Mouse (Mus musculus) neutrophil, adult 5-6 weeks (primary cell): Measurements from ENCODE around the gene Plac9b. TPM values are rescaled to one million over a fixed set of nuclear protein-coding genes. Genes with fewer than 3 reads are reported as not detected.

Experiments
- total RNA-seq: library from RNA; stranded (forward); fragments of 200-1000 nt; gene quantifications from 2 replicates; pipeline ENCODE4 v1.2.3, GENCODE M21; 2017

The Plac9b gene
- total RNA-seq, 1 experiment from 2014 or later: not detected

Other genes starting within 250 kb of the Plac9b start
- gene Cphx1, start 244.2 kb downstream of the Plac9b start, total RNA-seq: not detected in 2 replicates
- gene Duxbl1, start 203.9 kb downstream of the Plac9b start, total RNA-seq: not detected in 2 replicates
- 3.3 TPM in 1 of 2 replicates, not detected in the other for gene Gm9780, start 139.8 kb downstream of the Plac9b start, total RNA-seq
- 15.1 and 18.4 TPM in 2 replicates for gene Tmem254c, start 115.1 kb downstream of the Plac9b start, total RNA-seq
- not detected in 2 replicates for gene Cphx2, start 101.0 kb downstream of the Plac9b start, total RNA-seq
- gene Cphx3, start 100.2 kb downstream of the Plac9b start, total RNA-seq: not detected in 2 replicates
- gene Duxbl2, start 64.1 kb downstream of the Plac9b start, total RNA-seq: not detected in 2 replicates
- gene Tmem254b, start 24.6 kb upstream of the Plac9b start, total RNA-seq: 3.3 TPM in 1 of 2 replicates, not detected in the other
- not detected in 2 replicates for gene Duxbl3, start 75.5 kb upstream of the Plac9b start, total RNA-seq